Mouse (Mus musculus): ENCODE data around the gene Cadps. TPM values are rescaled to one million over a fixed set of nuclear protein-coding genes. Genes with fewer than 3 reads are reported as not detected.

The Cadps gene
- polyA plus RNA-seq, 1 experiment = not detected

DNA sequence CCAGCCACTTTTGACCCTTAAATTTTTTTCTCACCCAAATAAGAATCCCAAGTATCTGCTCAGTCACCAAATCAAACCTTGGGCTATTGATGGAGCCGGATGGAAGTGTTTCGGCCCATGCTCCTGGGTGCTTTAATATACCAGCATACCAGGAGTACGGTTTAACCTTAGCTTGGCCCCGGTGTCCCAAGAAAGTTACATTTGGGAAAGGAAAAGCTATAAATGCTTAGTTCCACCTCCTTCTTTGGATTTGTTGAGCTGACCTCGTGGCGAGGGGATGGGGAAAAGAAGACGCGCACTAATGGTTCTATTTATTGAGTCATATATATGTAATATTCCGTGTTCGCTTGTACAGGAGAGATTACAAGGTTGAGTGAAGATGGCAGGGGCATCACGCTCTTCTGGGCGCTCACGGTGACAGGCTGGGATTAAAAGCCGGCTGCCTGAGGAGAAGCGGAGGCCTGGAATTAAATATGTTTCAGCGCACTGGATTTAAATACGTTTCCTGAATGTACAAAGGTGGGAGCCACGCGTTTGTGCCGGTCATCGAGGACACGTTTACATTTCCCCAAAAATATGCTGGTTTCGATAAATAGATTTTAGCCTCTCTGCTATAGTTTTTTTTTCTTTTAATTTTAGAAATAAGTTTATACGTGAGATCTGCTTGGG is 481.0 kb downstream of the Cadps start:
- no peaks in the 10 kb centered on the region for H3K79me2 ChIP-seq (ENCODE audit: control insufficient read depth, insufficient read depth)
- H3K79me3 ChIP-seq (ENCODE audit: low read depth) = no peaks in the 10 kb centered on the region
- no peaks in the 10 kb centered on the region for H3K36me3 ChIP-seq (ENCODE audit: control insufficient read depth, insufficient read depth)
- peaks cover 82% of the 10 kb centered on the region for H3K27me3 ChIP-seq (ENCODE audit: control insufficient read depth, insufficient read depth, insufficient read length)
- H3ac ChIP-seq (ENCODE audit: control insufficient read depth, insufficient read length, low read depth) = no peak overlapping the region
- H3K4me3 ChIP-seq (ENCODE audit: insufficient read depth, poor library complexity, severe bottlenecking) = no peak overlapping the region
- no peak for TF ChIP-seq MYOD1 (IDR thresholded peaks at IDR 0.05; ENCODE audit: control insufficient read depth, insufficient read length, low read depth)
- no peak for TF ChIP-seq USF1 (IDR thresholded peaks at IDR 0.05; ENCODE audit: low read depth)
- no peak for TF ChIP-seq MYOG (IDR thresholded peaks at IDR 0.05; ENCODE audit: control insufficient read depth, extremely low read depth, insufficient read length)
- no peak for TF ChIP-seq CEBPB (IDR thresholded peaks at IDR 0.05; ENCODE audit: low read depth)
- no peak for TF ChIP-seq MAX (IDR thresholded peaks at IDR 0.05)
- TF ChIP-seq FOSL1 (IDR thresholded peaks at IDR 0.05; ENCODE audit: insufficient read depth, low read length, poor library complexity, severe bottlenecking) = no peak
- no peak for TF ChIP-seq CTCF (IDR thresholded peaks at IDR 0.05; ENCODE audit: control insufficient read depth, insufficient read depth, insufficient read length)

DNA sequence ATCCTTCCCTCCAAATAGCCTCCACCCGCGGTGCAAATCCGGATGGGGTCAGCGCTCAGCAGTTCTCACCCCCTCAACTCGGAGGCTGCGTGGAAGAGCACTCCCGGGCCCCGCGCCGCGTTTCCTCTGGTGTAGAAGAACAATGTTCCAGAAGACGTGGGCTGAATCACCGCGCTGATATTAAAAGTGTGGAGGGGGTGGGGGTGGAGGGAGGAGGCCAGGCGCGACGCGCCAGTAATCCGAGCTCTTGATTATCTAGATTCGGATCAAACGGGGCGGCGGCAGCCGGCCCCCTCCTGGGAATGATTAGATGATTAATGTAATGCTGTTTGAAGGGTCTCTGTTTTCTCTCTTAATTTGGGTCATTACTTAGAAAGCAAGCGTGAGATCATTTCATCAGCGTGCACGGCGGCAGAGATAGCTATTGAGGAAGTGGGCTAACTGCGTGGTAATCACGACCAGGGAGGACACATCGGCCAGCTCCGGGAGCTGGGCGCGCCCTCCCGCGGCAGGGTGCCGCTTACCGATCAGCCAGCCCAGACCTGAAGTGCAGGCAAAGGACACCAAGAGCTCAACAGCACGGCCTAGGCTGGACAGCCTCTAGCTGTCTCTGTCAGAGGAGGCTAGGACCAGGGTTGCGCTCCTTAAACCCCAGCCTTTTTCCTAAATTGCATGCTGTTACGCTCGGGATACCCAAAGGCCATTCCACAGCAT is 481.6 kb downstream of the Cadps start:
- TF ChIP-seq MYOD1 (IDR thresholded peaks at IDR 0.05; ENCODE audit: control insufficient read depth, insufficient read length, low read depth) = no peak
- TF ChIP-seq MAX (IDR thresholded peaks at IDR 0.05) = no peak
- TF ChIP-seq MYOG (IDR thresholded peaks at IDR 0.05; ENCODE audit: control insufficient read depth, extremely low read depth, insufficient read length) = no peak
- TF ChIP-seq CEBPB (IDR thresholded peaks at IDR 0.05; ENCODE audit: low read depth) = no peak
- TF ChIP-seq CTCF (IDR thresholded peaks at IDR 0.05; ENCODE audit: control insufficient read depth, insufficient read depth, insufficient read length) = no peak
- no peak for TF ChIP-seq FOSL1 (IDR thresholded peaks at IDR 0.05; ENCODE audit: insufficient read depth, low read length, poor library complexity, severe bottlenecking)
- TF ChIP-seq USF1 (IDR thresholded peaks at IDR 0.05; ENCODE audit: low read depth) = no peak
- Histone ChIP-seq H3K79me2 (ENCODE audit: control insufficient read depth, insufficient read depth) (no peaks in the 10 kb centered on the region), H3K79me3 (ENCODE audit: low read depth) (no peaks in the 10 kb centered on the region), H3K36me3 (ENCODE audit: control insufficient read depth, insufficient read depth) (no peaks in the 10 kb centered on the region), H3K27me3 (ENCODE audit: control insufficient read depth, insufficient read depth, insufficient read length) (peaks cover 77% of the 10 kb centered on the region), H3ac (ENCODE audit: control insufficient read depth, insufficient read length, low read depth) (no peak overlapping the region), H3K4me3 (ENCODE audit: insufficient read depth, poor library complexity, severe bottlenecking) (no peak overlapping the region)

DNA sequence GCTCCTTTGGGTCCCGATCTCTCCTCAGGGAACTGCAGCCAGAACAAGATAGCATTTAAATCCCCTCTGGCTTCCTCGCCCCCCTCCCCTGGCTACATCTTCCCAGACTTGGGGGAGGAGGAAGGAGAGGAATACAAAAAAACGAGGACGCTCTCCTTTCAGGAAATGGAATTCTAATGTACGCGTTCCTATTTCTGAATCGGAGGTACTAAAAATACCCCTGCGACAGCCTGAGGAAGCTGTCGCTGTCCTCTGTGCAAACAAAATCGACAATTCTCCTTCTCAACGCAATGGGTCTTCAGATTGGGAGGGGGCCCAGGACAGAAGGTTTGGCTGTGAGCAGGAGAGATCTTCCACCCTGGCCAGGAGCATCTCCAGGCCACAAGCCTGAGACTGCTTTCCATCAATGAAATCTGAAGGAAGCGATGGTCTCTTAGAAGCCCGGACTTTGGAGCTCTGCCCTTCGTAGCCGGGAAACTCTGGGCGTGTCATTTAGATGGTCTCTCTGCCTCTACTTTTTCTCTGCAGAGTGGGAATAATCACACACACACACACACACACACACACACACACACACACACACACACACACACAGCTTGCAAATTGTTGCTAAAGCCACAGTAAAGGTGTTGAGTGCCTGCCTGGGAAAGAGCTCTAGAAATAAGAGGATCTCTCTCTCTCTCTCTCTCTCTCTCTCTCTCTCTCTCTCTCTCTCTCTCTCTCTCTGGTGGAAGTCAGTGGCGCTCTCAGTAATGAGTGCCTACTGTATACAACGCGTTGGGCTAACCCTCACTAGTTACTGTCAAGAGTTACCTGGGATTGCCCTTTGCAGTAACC is 482.4 kb downstream of the Cadps start:
- Histone ChIP-seq H3ac (ENCODE audit: control insufficient read depth, insufficient read length, low read depth) (no peak overlapping the region), H3K79me2 (ENCODE audit: control insufficient read depth, insufficient read depth) (no peaks in the 10 kb centered on the region), H3K36me3 (ENCODE audit: control insufficient read depth, insufficient read depth) (no peaks in the 10 kb centered on the region), H3K79me3 (ENCODE audit: low read depth) (no peaks in the 10 kb centered on the region), H3K4me3 (ENCODE audit: insufficient read depth, poor library complexity, severe bottlenecking) (no peak overlapping the region), H3K27me3 (ENCODE audit: control insufficient read depth, insufficient read depth, insufficient read length) (peaks cover 71% of the 10 kb centered on the region)
- TF ChIP-seq FOSL1 (IDR thresholded peaks at IDR 0.05; ENCODE audit: insufficient read depth, low read length, poor library complexity, severe bottlenecking) (no peak), CTCF (IDR thresholded peaks at IDR 0.05; ENCODE audit: control insufficient read depth, insufficient read depth, insufficient read length) (no peak), USF1 (IDR thresholded peaks at IDR 0.05; ENCODE audit: low read depth) (no peak)

DNA sequence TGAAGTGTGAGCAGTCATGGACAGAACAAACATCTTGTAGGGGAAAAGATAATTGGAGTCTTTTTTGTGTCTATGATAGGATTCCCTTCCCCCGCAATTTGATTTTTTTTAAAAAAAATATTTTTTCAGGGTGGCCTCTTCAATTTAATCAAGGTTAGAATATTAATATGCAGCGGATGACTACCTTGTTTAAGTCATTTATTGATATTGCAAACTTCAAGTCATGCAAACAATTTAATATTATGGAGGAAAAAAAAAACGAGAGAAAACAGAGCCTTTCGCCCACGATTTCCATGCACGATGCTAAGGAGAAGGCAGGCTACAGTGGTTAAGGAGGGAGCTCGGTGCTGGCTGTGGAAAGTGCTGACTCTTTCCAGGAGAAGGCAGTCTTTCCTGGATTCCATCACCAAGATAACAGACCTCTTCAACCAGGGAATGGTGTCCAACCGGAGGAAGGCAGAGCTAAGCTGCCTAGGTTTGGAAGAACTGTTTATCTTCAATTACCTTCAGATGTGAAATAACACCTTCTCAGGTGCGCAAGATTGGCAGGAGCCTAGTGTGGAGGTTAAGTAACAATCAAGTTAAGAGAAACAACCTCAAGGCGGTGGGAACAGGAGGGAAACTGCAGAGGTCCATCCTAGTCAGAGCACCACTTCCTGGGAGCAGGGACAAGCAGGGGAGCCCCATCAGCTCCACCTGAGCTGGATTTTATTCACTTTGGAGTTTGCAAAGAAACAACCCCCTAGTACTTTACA is 483.9 kb downstream of the Cadps start:
- Histone ChIP-seq H3K36me3 (ENCODE audit: control insufficient read depth, insufficient read depth) (no peaks in the 10 kb centered on the region), H3K4me3 (ENCODE audit: insufficient read depth, poor library complexity, severe bottlenecking) (no peak overlapping the region), H3K79me2 (ENCODE audit: control insufficient read depth, insufficient read depth) (no peaks in the 10 kb centered on the region), H3K27me3 (ENCODE audit: control insufficient read depth, insufficient read depth, insufficient read length) (peaks cover 57% of the 10 kb centered on the region), H3K79me3 (ENCODE audit: low read depth) (no peaks in the 10 kb centered on the region), H3ac (ENCODE audit: control insufficient read depth, insufficient read length, low read depth) (no peak overlapping the region)
- TF ChIP-seq FOSL1 (IDR thresholded peaks at IDR 0.05; ENCODE audit: insufficient read depth, low read length, poor library complexity, severe bottlenecking) (no peak), MYOG (IDR thresholded peaks at IDR 0.05; ENCODE audit: control insufficient read depth, extremely low read depth, insufficient read length) (no peak), MYOD1 (IDR thresholded peaks at IDR 0.05; ENCODE audit: control insufficient read depth, insufficient read length, low read depth) (no peak), USF1 (IDR thresholded peaks at IDR 0.05; ENCODE audit: low read depth) (no peak), CEBPB (IDR thresholded peaks at IDR 0.05; ENCODE audit: low read depth) (no peak), MAX (IDR thresholded peaks at IDR 0.05) (no peak), CTCF (IDR thresholded peaks at IDR 0.05; ENCODE audit: control insufficient read depth, insufficient read depth, insufficient read length) (no peak)
